Mouse (Mus musculus) left cerebral cortex, postnatal 10 days (tissue): ENCODE measurements around the gene Mad1l1. TPM values are rescaled to one million over a fixed set of nuclear protein-coding genes. Genes with fewer than 3 reads are reported as not detected.
A peak's percentile ranks its signal among the peaks of the same experiment; 100 is the strongest.

Source experiments
- DNase-seq, 2 experiments: peaks; one replicate each; pipeline ENCODE4 v3.0.0; 2021 to 2022; ENCODE audit warnings: low spot score in 2 of 2, mixed read lengths in 1 of 2; ENCODE audit errors: extremely low spot score in 1 of 2
- intact Hi-C: fragments of 180-260 bp; cut with DNase I; formaldehyde crosslinking; loops from one replicate; pipeline ENCODE4 v1.15.1; 2025
- total RNA-seq, 2 experiments: library from RNA; stranded (reverse); gene quantifications; 2 replicates each; pipeline ENCODE4 v1.2.3; 2021

The Mad1l1 gene
- total RNA-seq, 2 experiments from 2014 or later = 23.8 to 24.4 TPM

DNA sequence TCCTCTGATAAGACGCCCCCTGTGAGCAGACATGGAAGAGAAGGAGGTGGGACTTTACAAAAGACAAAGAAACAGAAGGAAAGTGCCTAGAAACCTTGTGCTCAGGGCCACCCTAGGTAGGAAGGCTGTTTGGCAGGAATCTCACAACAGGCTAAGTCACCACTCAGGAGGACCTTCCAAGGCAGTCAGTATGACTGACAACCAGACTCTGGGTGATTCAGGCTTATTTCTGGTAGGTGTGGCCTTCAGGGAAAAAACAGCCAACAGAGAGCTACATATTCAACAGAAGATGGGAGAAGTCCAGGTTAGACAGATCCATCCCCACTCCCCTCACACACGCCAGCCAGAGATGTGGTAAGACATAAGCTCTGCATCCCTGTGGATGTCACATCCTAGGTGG is 118.9 kb downstream of the Mad1l1 start:
- no peak for DNase-seq
- intact Hi-C loops = no loop called here

DNA sequence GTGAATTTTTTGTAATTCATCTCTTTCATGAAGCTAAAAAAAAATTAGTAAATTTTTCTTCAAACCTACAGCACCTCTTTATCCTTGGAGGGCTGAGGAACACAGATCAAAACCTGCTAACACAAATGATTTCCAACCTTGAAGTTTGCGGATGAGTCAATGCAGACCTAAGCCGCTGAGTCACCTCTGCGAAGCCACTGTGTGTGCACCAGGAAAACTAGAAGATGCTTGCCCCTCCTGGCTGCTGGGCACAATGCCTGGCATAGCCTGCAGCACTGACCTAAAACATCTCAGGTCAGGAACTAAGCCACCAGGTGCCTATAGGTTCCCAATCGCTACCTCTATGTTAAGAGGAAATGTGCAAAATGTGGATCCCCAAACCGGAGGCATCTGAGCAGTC is 119.8 kb downstream of the Mad1l1 start:
- intact Hi-C loops = no loop called here
- DNase-seq = no peak

DNA sequence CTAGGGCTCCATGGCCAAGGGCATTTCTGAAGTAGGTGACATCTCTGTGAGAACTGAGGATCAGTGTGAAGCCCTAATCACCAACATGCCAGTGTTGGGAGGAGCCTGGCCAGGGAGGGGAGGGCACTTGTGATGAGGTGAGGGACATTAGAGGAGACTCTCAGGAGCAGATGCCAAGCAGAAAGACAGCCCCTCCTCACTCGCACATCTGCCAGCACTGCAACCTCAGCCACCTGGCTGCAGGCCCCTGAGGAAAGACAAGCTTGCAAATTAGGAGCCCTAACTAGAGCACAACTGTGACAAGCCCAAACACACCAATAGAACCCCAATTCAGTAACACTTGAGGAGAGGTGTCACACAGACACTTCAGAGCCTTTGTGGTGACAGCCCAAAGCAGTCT is 120.2 kb downstream of the Mad1l1 start:
- no peak for DNase-seq
- intact Hi-C loops = no loop called here

DNA sequence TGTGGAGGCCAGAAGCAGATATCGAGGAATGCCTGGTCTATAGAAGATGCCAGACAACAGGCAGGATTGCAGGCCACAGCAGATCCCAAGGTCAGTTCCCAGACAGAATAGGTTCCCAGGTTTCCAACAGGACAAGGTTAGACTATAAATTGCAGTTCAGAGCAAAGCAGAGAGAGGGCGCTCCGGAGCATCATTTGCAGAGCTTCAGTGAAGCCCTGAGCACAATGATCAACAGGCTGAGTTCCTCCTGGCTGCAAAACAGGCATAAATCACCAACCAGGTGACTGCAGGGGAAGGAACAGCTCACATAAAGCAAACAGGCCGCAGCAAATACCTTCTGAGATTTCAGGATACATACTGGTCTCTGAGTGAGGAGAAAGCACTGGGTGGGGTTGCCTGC is 123.6 kb downstream of the Mad1l1 start:
- peak; percentile 48 to 74 for DNase-seq
- intact Hi-C loops = loop anchor here (2.0 kb wide), 1 partner anchor 95 kb away; no protein-coding TSS in a partner anchor

DNA sequence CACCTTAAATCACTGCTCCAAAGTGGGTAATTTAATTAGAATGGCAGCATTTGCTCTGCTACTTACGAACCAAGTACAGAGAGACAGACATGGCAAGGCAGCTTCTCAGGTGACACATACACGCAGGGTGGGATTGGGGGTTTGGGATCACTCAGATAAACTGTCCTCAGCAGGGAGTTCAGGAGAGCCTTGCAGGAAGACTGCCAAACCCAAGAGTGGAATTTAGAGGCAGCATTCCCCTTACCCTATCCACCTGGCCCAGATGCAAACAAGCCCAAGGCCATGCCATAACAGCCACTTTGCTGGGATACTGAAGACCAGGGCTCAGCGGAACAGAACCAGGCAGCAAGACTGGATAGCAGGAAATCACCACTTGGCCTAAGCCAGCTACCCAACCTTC is 124.9 kb downstream of the Mad1l1 start:
- intact Hi-C loops = no loop called here
- no peak for DNase-seq

DNA sequence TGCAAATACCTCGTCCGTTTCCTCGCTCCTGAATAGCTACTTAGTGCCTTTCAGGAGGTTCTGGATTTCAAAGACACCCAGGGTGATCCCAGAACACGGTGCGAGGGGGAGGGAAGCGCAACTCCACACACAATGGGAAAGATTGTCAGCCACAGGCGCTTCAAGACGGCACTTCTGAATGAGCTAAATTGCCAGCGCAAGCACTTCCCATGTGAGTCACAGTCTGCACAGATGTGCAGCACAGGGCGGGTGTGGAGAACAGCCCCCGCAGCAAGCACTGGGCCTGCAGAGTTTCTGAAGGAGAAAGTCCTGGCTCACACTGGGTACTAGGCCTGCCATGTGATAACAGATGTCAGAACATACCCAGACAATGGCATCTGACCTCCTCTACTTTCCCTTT is 127.2 kb downstream of the Mad1l1 start:
- peak; percentile 26 to 35 for DNase-seq
- intact Hi-C loops = no loop called here

DNA sequence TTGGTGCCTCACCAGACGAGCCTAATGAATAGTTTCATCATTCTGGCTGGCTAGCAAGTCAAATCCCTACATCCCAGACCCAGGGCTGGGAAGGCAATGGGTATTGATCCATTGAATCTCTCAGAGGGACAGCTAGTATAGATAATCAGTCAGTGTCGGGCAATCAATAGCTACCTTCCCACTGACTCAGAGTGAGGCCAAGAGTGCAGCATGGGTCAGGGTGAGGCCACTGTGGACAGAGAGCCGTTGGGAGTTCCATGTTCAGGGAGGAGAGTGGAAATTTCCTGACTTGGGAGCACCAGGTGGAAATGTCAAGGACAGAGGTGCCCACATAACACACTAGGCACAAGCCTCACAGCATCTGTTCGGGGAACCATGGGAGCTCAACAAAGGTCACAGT is 129.8 kb downstream of the Mad1l1 start:
- intact Hi-C loops = no loop called here
- DNase-seq = no peak

DNA sequence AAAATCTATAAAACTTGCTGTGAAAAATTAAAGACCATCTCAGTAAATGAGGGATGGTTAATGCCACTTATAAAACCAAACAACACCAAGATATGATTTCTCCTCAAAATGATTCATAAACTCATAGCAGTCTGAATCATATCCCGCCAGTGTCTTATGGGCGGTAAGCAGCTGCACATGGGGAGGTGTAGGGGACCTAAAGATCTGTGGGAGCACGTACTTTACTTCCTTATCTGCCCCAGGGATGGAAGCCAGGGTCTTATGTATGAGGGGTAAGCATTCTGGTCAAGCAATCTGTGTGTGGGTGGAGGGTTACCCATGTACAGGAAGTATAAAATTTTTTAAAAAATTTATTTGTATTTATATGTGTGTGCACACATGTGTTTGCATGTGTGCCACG is 135.0 kb downstream of the Mad1l1 start:
- no peak for DNase-seq
- intact Hi-C loops = no loop called here

DNA sequence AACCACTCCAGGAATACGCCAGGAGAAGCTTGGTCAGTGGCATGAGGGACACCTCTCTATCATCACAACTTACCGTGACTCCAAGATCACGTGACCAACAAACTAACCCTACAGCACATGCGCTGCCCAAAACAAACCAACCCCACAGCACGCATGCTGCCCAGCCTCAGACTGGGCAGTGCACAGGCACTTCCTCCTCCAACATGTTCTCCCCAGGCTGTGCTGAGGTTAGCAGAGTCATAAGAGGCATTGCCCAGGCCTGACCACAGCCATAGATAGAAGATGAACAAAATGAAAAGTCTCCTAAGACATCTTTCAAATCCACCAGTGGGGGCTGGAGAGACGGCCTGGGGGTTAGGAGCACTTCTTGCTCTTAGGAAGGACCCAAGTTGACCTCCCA is 135.6 kb downstream of the Mad1l1 start:
- intact Hi-C loops = no loop called here
- no peak for DNase-seq

DNA sequence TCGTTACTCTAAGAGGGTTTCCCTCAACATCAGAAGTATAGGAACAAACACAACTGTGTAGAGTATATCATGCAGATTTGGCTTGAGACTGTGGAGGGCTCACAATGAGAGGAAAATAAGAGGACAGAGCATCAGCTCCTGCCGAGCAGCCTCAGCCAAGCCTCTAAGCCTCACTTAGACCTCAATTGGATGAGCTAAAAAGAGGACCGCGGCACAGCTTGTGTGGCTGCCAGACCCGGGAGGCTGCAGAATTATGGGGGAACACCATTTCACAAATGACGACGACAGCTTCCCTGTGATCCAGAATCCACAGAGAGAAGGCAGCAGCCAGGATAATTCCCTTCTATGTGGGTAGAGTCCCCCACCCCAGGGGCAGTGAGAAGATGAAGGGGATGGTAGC is 138.0 kb downstream of the Mad1l1 start:
- intact Hi-C loops = no loop called here
- DNase-seq = no peak

DNA sequence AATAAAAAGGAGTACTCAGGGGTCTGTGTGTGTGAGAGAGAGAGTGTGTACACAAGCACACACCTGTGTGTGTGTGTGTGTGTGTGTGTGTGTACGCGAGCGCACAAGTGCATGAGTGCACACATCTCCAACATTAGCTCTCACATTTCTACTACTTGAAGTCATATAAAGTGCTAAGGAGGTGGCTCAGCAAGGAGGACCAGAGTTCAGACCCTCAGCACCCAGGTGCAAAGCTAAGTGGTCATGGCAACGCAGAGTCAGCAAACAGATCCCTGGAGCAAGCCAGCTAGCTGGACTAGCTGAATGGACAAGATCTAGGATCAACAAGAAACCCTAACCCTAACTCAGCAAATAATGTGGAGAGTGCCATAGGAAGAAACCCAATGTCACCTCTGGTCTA is 139.0 kb downstream of the Mad1l1 start:
- DNase-seq = no peak
- intact Hi-C loops = no loop called here

DNA sequence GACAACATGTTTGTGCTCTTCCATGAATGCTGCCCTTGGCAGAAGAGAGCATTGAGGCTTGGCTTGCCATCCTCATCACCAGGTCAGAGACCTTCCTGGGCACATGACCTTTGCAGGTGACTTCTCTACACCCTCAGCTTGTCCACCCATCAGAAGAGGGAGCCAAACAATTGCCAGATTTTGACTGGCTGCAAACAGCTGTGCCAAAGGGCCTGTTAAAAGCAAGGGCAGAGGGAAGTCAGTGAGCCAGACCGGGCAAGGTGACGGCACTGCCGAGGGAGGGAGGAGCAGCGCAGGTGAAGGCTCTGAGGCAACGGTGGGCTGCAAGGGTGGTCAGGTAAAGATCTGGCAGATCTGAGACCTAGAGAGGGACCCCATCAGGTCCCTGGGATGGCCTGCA is 141.3 kb downstream of the Mad1l1 start:
- intact Hi-C loops = no loop called here

DNA sequence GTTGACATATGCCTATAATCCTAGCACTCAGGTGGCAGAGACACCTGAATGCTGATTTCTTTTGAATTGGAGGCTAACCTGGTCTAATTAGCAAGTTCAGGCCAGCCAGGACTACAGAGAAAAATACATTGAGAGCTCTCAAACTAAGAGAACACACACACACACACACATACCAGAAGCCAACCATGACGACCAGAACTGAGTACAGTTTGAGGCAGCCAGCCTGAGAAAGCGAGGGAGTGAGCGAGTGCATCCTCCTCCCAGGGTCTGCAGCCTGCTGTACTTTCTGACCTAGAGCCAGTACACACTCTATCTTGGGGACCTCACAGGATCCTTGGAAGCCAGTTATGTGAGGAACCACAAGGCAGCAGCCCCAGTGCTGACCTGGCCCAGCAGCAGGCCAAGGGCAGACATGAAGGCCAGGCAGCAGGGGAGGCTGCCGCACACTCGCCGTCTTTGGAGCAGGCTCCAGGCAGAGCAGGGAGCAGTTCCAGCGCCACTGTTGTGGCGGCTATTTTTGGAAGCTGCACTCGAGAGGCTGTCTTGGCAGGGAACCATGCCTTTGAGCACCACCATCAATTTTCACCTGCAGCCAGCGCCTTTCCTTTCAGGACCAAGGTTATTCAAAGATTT is 143.2 kb downstream of the Mad1l1 start:
- peak in 1 of 2 experiments; percentile 35 for DNase-seq
- intact Hi-C loops = no loop called here

More for the DNA sequence above, 141.3 kb downstream of the Mad1l1 start:
- no peak for DNase-seq

DNA sequence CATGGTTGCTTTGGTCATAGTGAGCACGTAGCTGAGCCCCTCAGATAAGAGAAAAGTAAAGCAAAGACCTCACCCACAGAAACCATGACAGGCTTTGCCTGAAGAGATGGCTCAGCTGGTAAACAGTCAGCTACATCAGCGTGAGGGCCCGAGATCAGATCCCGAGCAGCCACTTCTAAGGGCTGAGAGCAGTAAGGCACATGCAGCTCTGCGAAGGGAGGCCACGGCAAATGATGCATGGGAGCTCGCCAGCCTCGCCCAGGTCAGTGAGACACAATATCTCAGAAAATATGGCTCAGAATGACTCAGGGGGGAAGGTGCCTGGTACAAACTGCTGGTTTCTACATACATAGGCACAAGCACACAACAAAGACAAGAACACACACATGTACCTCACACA is 143.8 kb downstream of the Mad1l1 start:
- intact Hi-C loops = no loop called here
- no peak for DNase-seq

DNA sequence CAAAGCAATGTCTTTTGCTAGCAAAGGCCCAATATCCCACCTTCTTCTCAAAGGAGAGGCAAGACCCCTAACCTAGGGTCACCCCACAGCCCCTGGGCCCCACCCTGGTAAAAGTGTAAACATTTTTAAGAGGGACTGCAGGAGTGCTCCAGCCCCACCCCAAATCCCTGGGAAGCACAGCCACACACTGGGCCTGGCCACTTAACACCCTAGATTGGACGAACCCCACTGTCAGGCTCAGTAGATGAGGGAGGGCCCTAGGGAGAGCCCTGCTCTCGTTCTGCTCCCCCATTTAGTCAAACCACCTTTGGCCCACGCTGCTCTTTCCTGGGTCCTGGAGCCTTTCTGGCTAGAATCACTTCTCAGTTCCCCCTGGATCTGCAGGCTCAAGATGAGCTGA is 145.0 kb downstream of the Mad1l1 start:
- intact Hi-C loops = no loop called here
- no peak for DNase-seq

DNA sequence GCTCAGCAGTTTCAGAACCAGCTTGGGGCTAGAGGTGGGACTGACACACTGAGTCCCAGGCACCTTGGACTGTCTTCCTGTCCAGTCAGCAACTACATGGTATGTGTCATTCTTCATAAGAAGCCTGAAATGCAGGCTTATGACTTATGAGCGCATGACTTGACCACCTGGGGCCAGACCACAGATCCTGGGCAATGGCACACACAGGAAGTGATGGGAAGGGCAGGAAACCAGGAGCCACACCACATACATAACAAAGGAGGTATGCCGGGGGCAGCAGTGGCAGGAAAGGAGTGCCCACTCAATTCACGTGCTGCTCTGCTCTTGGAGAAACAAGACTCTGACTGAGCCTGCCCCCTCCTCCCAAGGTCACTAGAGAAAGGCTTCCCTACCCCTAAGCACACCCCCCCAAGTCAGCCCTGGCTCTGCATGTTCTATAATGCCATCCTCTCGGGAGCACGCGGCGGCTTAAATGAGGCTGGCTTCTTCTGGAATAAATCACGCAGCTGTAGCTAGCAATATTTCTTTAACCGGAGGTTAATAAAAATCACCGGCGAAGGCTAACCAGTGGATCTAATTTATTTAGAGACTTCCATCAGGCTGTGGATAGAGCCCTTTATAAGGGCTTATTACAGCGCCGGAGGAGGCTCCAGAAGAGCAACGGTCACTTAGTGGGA is 146.4 kb downstream of the Mad1l1 start:
- intact Hi-C loops = no loop called here
- no peak for DNase-seq

DNA sequence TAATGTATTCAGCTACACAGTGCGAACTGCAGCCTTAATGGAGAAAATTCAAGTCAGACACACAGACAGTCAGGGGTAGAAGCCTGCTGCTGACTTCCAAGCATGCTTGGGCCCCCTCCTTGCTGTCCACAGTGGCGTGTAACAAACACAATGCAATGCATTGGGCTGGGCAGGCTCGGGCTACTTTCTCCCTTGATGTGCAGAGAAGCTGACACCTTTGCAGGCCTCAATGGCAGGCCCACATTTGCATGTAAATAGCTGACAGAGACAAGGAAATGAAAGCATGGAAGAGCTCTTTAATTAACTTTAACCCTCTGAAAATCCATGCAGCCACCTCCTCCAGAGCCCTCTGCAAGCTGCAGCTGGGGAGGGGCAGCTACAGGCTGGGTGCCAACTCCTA is 147.3 kb downstream of the Mad1l1 start:
- no peak for DNase-seq
- intact Hi-C loops = no loop called here

DNA sequence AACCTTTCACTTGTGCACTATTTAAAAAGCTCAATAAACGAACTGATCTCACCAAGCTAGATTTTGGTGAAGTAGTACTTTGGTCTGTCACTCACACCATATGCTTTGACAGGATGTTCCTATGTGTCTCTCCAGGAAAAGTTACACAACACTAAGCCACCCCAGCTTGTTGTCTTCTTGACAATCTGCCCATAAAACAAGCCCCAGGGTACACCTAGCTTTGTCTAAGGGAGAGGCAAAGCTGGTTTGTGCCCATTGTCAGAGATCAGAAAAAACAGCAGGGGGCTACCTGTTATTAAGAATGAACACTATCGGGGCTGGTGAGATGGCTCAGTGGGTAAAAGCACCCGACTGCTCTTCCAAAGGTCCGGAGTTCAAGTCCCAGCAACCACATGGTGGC is 148.2 kb downstream of the Mad1l1 start:
- intact Hi-C loops = no loop called here
- DNase-seq = no peak

DNA sequence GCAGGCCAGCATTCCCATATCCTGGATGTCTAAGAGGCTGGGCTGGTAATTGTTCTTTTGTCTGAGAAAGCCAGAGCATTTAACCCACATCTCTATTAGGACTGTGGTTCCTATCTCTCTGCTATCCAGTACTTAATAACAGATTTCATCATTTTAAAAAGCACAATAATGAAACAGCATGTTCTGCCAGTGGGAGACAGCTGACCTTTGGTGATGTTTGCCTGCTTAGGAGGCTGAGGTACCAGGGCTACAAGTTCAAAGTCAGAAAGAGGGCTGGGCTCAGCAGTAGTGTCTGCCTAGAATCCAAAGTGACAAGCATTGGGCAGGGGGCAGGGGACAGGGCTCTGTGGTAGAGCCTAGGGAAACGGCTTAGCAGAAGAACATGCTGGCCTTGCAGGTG is 149.6 kb downstream of the Mad1l1 start:
- intact Hi-C loops = no loop called here

DNA sequence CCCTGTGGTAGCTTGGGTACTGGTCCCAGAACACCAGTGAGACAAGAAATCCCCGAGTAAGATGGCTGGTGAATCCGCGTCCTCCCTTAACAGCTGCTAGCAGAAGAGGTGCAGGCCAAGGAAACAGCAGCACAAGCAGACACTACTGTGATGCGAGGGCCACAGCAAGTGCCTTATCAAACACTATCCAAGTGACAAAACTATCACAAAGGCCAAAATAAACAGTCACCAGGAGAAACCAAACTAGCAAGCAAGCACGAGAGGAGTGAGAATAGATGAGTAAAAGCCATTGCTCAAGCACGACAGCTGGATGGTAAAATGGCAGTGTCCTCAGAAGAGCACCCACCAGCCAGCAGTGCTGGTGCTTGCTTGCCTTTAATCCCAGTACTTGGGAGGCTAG is 153.8 kb downstream of the Mad1l1 start:
- intact Hi-C loops = no loop called here
- no peak for DNase-seq

More for the DNA sequence above, 149.6 kb downstream of the Mad1l1 start:
- no peak for DNase-seq

DNA sequence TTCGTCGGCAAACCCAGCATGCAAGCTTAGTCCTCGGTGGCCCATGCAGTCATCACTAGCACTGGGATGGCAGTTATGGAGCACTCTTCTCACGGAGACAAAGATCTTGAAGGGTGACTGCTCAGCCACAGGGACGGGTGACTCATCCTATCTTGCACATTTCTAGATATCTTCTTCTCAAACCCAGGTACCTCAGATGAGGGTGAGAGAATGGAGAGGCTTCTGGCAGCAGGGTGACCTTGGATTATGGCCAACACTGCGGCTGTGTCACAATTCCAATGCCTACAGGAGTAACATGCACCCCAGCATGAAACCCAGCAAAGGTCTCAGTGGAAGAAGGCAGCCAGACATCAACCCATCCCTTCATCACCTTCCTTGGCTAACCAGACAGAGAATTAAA is 154.3 kb downstream of the Mad1l1 start:
- intact Hi-C loops = no loop called here
- DNase-seq = no peak
